Mouse (Mus musculus): Measurements from ENCODE around the gene Ccl17. TPM values are rescaled to one million over a fixed set of nuclear protein-coding genes. Genes with fewer than 3 reads are reported as not detected.
A peak's percentile ranks its signal among the peaks of the same experiment; 100 is the strongest.

Gene Ccl17
- polyA plus RNA-seq, 1 experiment from 2014 or later = not detected

DNA sequence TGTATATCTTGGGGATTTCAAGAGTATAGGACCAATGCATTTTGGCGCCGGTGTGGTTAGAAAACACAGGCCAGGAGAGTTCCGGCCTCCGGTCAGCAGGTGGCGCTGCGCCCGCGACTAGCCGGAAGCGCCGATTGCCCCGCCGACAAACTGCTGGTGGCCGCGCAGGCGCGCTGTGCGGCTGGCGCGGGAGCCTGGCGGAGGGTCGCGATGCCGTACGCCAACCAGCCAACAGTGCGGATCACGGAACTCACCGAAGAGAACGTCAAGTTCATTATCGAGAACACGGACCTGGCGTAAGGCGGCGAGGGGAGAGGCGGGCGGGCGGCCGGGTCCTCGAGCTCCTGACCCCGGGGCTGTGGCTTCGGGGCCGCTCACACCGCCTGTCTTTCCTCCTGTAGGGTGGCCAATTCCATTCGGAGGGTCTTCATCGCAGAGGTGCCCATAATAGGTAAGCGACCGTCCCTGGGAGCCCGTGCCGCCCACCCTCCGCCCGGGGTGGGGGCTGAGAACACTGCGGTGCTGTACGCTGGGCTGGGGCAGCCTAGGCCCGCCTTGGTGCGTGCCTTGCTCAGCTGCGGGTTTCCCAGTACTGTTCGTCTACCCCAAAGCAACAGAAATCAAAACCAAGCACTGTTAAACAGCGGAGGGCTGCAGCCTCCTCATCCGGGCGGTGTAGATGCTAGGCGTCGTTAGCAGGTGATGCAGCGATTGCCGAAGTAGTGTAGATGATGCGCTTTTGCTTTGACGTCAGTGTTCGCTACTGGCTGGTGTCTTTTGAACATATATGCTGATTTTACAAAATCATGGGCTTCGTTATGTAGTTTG is 47.3 kb downstream of the Ccl17 start, which contains the start of gene Polr2c:
Gene Polr2c, plus strand, starts transcription at position 105 of the 828 bp plus-strand sequence.
- H3K27me3 ChIP-seq (ENCODE audit: control insufficient read depth, insufficient read depth, low read depth, low read length) = no peaks in the 10 kb centered on the region
- peak within 1 kb of the TSS; percentile 66 for H3K4me2 ChIP-seq (ENCODE audit: low read depth, low read length)
- peak within 1 kb of the TSS; percentile 66 for H3K4me3 ChIP-seq (ENCODE audit: low read length)
- H3K4me1 ChIP-seq (replicated peaks; ENCODE audit: control insufficient read depth, insufficient read depth, low read length) = peaks cover 10% of the 10 kb centered on the region
- H3K36me3 ChIP-seq (ENCODE audit: control insufficient read depth, insufficient read depth, low read length) = peaks cover 18% of the 10 kb centered on the region
- WGBS = under 1% methylated on average over 68 of the region's 68 CpGs
- peak; percentile 83 for ATAC-seq (ENCODE audit: low read depth)
- no peaks in the 10 kb centered on the region for H3K9me3 ChIP-seq (ENCODE audit: control insufficient read depth, low read length)
- H3K27ac ChIP-seq (ENCODE audit: low read length) = 0 out of 2 replicates have a peak within 1 kb of the TSS, but pooled peaks have one; percentile 24
- peak within 1 kb of the TSS; percentile 83 for H3K9ac ChIP-seq (ENCODE audit: low read length)

GRCm38 (mm10) chr8:94861352-94861910 is 51.2 kb downstream of the Ccl17 start:
- ATAC-seq (ENCODE audit: low read depth) = no peak

More at GRCm38 (mm10) chr8:94861352-94861910, 51.2 kb downstream of the Ccl17 start:
- H3K4me2 ChIP-seq (ENCODE audit: low read depth, low read length) = no peak overlapping the region
- 75% methylated on average over 8 of the region's 8 CpGs for WGBS
- no peaks in the 10 kb centered on the region for H3K9me3 ChIP-seq (ENCODE audit: control insufficient read depth, low read length)
- H3K27ac ChIP-seq (ENCODE audit: low read length) = no peak overlapping the region
- no peaks in the 10 kb centered on the region for H3K27me3 ChIP-seq (ENCODE audit: control insufficient read depth, insufficient read depth, low read depth, low read length)
- H3K4me1 ChIP-seq (replicated peaks; ENCODE audit: control insufficient read depth, insufficient read depth, low read length) = peaks cover 10% of the 10 kb centered on the region
- H3K9ac ChIP-seq (ENCODE audit: low read length) = no peak overlapping the region
- H3K4me3 ChIP-seq (ENCODE audit: low read length) = no peak overlapping the region
- peaks cover 28% of the 10 kb centered on the region for H3K36me3 ChIP-seq (ENCODE audit: control insufficient read depth, insufficient read depth, low read length)

Other genes with a start within 250 kb of the Ccl17 start
- gene Rspry1, start 208.5 kb upstream of the Ccl17 start, polyA plus RNA-seq (2015; fragmentation: Nextera tagmentation; extraction: Ambion mirVana) = 32.7 and 35.5 TPM in 2 replicates
- gene Fam192a, start 208.5 kb upstream of the Ccl17 start, polyA plus RNA-seq (2015; fragmentation: Nextera tagmentation; extraction: Ambion mirVana) = 50.8 and 52.9 TPM in 2 replicates
- 106 and 118 TPM in 2 replicates for gene Arl2bp, start 143.9 kb upstream of the Ccl17 start, polyA plus RNA-seq (2015; fragmentation: Nextera tagmentation; extraction: Ambion mirVana)
- gene Pllp, start 114.2 kb upstream of the Ccl17 start, polyA plus RNA-seq (2015; fragmentation: Nextera tagmentation; extraction: Ambion mirVana) = 3.6 TPM in 2 replicates
- gene Ccl22, start 64.9 kb upstream of the Ccl17 start, polyA plus RNA-seq (2015; fragmentation: Nextera tagmentation; extraction: Ambion mirVana) = not detected in 2 replicates
- gene Cx3cl1, start 38.4 kb upstream of the Ccl17 start, polyA plus RNA-seq (2015; fragmentation: Nextera tagmentation; extraction: Ambion mirVana) = 7.7 and 9.3 TPM in 2 replicates
- 69.1 and 69.7 TPM in 2 replicates for gene Coq9, start 27.9 kb downstream of the Ccl17 start, polyA plus RNA-seq (2015; fragmentation: Nextera tagmentation; extraction: Ambion mirVana)
- gene Ciapin1, start 27.9 kb downstream of the Ccl17 start, polyA plus RNA-seq (2015; fragmentation: Nextera tagmentation; extraction: Ambion mirVana) = 91.2 and 91.9 TPM in 2 replicates
- 150 and 157 TPM in 2 replicates for gene Polr2c, start 47.0 kb downstream of the Ccl17 start, polyA plus RNA-seq (2015; fragmentation: Nextera tagmentation; extraction: Ambion mirVana)
- 49.4 and 49.7 TPM in 2 replicates for gene Dok4, start 65.9 kb downstream of the Ccl17 start, polyA plus RNA-seq (2015; fragmentation: Nextera tagmentation; extraction: Ambion mirVana)
- 18.2 and 18.5 TPM in 2 replicates for gene Ccdc102a, start 107.6 kb downstream of the Ccl17 start, polyA plus RNA-seq (2015; fragmentation: Nextera tagmentation; extraction: Ambion mirVana)
- 0.15 and 0.73 TPM in 2 replicates for gene Adgrg5, start 113.2 kb downstream of the Ccl17 start, polyA plus RNA-seq (2015; fragmentation: Nextera tagmentation; extraction: Ambion mirVana)
- gene Adgrg1, start 164.3 kb downstream of the Ccl17 start, polyA plus RNA-seq (2015; fragmentation: Nextera tagmentation; extraction: Ambion mirVana) = 39.8 and 42.9 TPM in 2 replicates
- gene Adgrg3, start 207.2 kb downstream of the Ccl17 start, polyA plus RNA-seq (2015; fragmentation: Nextera tagmentation; extraction: Ambion mirVana) = 4.7 TPM in 2 replicates
- gene Drc7, start 244.7 kb downstream of the Ccl17 start, polyA plus RNA-seq (2015; fragmentation: Nextera tagmentation; extraction: Ambion mirVana) = 1.5 and 2.7 TPM in 2 replicates